Mouse (Mus musculus): ENCODE measurements around the gene Nolc1.

GRCm38 (mm10) chr19:46110781-46111180, 35.1 kb downstream of the Nolc1 start:
- TF ChIP-seq CTCF (IDR thresholded peaks at IDR 0.05): no peak
- TF ChIP-seq EP300 (IDR thresholded peaks at IDR 0.05): no peak

Data from lung, postnatal 0 days (tissue).